Mouse (Mus musculus) liver, adult 2 months (tissue): ENCODE measurements around the gene Pik3r6. TPM values are rescaled to one million over a fixed set of nuclear protein-coding genes. Genes with fewer than 3 reads are reported as not detected.

Source experiments
- DNase-seq: peaks from one replicate; pipeline ENCODE4 v3.0.0-alpha.2; 2011; ENCODE audit warnings: low read depth, low spot score; ENCODE audit errors: extremely low read depth
- H3K27ac ChIP-seq: fragments of 200-500 bp; replicated peaks from 2 replicates; pipeline ENCODE4 v1.5.1; 2012; ENCODE audit warnings: low read depth, mild to moderate bottlenecking, control low read depth, inconsistent platforms, low read length; ENCODE audit not compliant: insufficient read depth
- H3K27me3 ChIP-seq: fragments of 200-500 bp; 2 replicates; pipeline ENCODE4 v1.6.1; 2012; ENCODE audit warnings: mild to moderate bottlenecking, moderate library complexity, low read length, inconsistent platforms; ENCODE audit not compliant: control insufficient read depth, insufficient read depth
- H3K36me3 ChIP-seq: fragments of 200-500 bp; 2 replicates; pipeline ENCODE4 v1.6.1; 2012; ENCODE audit warnings: low read length, inconsistent platforms; ENCODE audit not compliant: control insufficient read depth, insufficient read depth
- H3K4me1 ChIP-seq: fragments of 200-500 bp; 2 replicates; pipeline ENCODE4 v1.6.1; 2011; ENCODE audit warnings: low read length; ENCODE audit not compliant: control insufficient read depth, insufficient read depth
- H3K4me3 ChIP-seq: fragments of 200-500 bp; 2 replicates; pipeline ENCODE4 v1.5.1; 2011; ENCODE audit warnings: low read depth, mild to moderate bottlenecking, control low read depth, low read length, moderate library complexity; ENCODE audit not compliant: insufficient read depth
- H3K79me2 ChIP-seq: fragments of 200-500 bp; 2 replicates; pipeline ENCODE4 v1.6.1; 2012; ENCODE audit warnings: inconsistent platforms, mild to moderate bottlenecking, low read length, moderate library complexity; ENCODE audit not compliant: control insufficient read depth, insufficient read depth
- H3K9ac ChIP-seq: fragments of 200-500 bp; 2 replicates; pipeline ENCODE4 v1.6.1; 2012; ENCODE audit warnings: low read depth, mild to moderate bottlenecking, control low read depth, inconsistent platforms, low read length
- CTCF ChIP-seq: fragments of 200-500 bp; IDR thresholded peaks from 2 replicates; pipeline ENCODE4 v1.5.1; 2011; ENCODE audit warnings: low read depth, low read length, control low read depth
- POLR2A ChIP-seq: fragments of 200-500 bp; IDR thresholded peaks from 2 replicates; pipeline ENCODE4 v1.6.1; 2011; ENCODE audit warnings: low read length, control low read depth; ENCODE audit not compliant: insufficient read depth; ENCODE audit errors: extremely low read depth
- WGBS: fragments of 180-500 bp; shearing (Covaris S2); methylation state at CpG from one replicate; pipeline ENCODE4 v1.1.7; 2018; 5-methylcytosine and 5-hydroxymethylcytosine counted together
- polyA plus RNA-seq: library from polyadenylated mRNA; depleted of rRNA; stranded (reverse); fragments of >200 nt; gene quantifications from 2 replicates; pipeline ENCODE4 v1.2.3, GENCODE M21; 2012
- total RNA-seq: library from RNA; depleted of rRNA; stranded (reverse); fragments of >200 nt; gene quantifications from 2 replicates; pipeline ENCODE4 v1.2.3, GENCODE M21; 2014

The Pik3r6 gene
- total and polyA plus RNA-seq, 2 experiments, result 0.73 to 0.74 TPM

DNA sequence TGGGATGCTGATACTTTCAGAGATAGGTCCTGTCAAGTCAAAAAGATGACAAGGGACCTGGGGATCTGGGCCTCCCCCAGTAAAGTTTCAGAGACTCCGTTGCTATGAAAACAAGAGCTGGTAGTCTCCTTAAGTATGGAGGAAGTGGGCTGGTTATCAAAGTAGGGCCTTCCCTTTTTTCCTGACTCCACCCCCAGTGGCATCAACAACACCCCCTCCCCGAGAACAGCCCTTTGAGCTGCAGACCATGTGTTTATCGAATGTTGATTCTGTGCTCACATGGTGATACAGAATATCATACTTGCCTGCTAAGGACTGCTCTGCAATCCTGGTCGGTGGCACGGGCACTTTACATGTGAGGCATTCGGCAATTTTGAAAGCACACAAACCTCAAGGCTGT is 19.6 kb upstream of the Pik3r6 start:
- H3K79me2 ChIP-seq, result no peaks in the 10 kb centered on the region
- no peaks in the 10 kb centered on the region for H3K4me1 ChIP-seq
- H3K9ac ChIP-seq, result no peak overlapping the region
- H3K27me3 ChIP-seq, result no peaks in the 10 kb centered on the region
- TF ChIP-seq POLR2A (no peak), CTCF (no peak)
- H3K4me3 ChIP-seq, result no peak overlapping the region
- H3K27ac ChIP-seq, result no peak overlapping the region
- DNase-seq, result no peak
- 62% methylated on average over 6 of the region's 6 CpGs for WGBS
- H3K36me3 ChIP-seq, result no peaks in the 10 kb centered on the region

DNA sequence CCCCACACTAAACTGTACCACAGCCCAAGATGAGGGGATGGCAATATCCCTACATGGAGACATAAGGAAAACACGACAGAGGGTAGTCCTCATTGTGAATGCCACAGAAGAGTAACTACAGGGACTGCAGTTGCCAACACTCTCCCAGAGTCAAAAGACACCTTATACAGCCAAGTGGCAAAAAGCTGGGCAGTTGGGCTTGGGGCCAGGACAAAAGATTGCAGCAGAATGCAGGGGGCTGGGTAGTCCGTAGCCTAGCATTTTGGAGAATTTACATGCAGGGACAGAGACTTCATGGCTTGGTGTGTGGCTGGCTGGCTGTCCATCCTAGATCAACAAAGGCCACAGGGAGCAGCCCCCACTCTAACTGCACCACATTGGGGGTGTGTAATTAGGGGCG is 18.4 kb upstream of the Pik3r6 start:
- no peak overlapping the region for H3K9ac ChIP-seq
- H3K79me2 ChIP-seq, result no peaks in the 10 kb centered on the region
- H3K4me1 ChIP-seq, result no peaks in the 10 kb centered on the region
- TF ChIP-seq POLR2A (no peak), CTCF (no peak)
- H3K27me3 ChIP-seq, result no peaks in the 10 kb centered on the region
- H3K36me3 ChIP-seq, result no peaks in the 10 kb centered on the region
- no peak overlapping the region for H3K27ac ChIP-seq
- H3K4me3 ChIP-seq, result no peak overlapping the region
- no peak for DNase-seq
- 84% methylated on average over 3 of the region's 3 CpGs for WGBS

DNA sequence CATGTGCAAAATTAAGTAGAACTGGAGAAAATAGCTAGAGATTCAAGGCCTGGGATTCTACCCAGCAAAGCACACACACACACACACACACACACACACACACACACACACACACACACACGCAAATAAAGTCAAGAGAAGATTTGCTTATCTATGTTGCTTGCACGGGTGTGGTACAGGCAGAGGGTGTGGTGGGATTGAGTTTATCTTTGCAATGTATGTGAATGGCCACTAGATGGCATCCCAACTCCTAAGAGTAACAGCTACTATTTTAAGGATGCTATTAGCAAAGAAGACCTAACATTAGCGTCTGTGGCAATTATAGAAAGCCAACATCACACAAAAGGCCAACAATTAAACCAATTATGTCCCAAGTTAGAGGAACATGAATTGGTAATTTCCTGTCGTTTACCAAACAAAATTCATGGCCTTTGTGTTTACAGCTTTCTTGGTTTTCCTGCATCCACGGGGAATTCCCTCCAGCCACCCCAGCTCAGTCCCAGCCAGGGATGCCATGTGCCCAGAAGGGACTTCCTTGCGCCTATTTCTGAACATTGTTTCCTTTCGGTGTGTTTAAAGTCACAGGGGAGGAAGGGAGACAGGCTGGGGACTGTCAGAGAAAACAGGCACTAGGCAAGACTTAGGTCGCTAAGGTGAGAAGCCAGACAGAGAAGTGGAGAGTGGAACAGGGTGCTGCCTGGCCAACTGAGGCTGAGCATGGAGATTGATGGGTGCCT is 17.4 kb upstream of the Pik3r6 start:
- H3K4me3 ChIP-seq, result no peak overlapping the region
- TF ChIP-seq CTCF, result peak; percentile 66
- no peak for TF ChIP-seq POLR2A
- H3K27ac ChIP-seq, result no peak overlapping the region
- no peaks in the 10 kb centered on the region for H3K27me3 ChIP-seq
- no peak overlapping the region for H3K9ac ChIP-seq
- WGBS, result 28% methylated on average over 8 of the region's 8 CpGs
- H3K79me2 ChIP-seq, result no peaks in the 10 kb centered on the region
- no peaks in the 10 kb centered on the region for H3K36me3 ChIP-seq
- peak; percentile 36 for DNase-seq
- no peaks in the 10 kb centered on the region for H3K4me1 ChIP-seq

DNA sequence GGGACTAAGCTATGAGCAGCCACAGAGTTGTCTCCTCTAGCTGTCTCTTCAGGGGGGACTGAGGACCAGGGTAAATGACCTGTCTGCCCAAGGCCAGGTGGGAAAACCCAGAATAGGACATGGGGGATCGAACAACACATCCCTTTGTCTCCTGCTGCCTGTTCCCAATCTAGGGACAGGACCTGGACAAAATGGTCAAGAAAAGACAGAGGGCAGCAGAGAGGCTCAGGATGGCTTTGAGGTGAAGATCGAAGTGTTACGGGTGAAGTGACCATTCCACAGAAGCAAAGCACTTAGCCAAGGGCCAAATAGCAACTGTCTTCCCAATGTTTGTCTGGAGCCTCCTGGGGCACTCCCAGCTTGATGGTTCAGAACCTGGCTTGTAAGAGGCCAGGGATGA is 16.7 kb upstream of the Pik3r6 start:
- H3K36me3 ChIP-seq, result no peaks in the 10 kb centered on the region
- H3K4me3 ChIP-seq, result no peak overlapping the region
- DNase-seq, result no peak
- no peak overlapping the region for H3K9ac ChIP-seq
- no peaks in the 10 kb centered on the region for H3K27me3 ChIP-seq
- TF ChIP-seq POLR2A (no peak), CTCF (no peak)
- no peaks in the 10 kb centered on the region for H3K4me1 ChIP-seq
- WGBS, result 93% methylated on average over 3 of the region's 3 CpGs
- H3K27ac ChIP-seq, result no peak overlapping the region
- H3K79me2 ChIP-seq, result no peaks in the 10 kb centered on the region

DNA sequence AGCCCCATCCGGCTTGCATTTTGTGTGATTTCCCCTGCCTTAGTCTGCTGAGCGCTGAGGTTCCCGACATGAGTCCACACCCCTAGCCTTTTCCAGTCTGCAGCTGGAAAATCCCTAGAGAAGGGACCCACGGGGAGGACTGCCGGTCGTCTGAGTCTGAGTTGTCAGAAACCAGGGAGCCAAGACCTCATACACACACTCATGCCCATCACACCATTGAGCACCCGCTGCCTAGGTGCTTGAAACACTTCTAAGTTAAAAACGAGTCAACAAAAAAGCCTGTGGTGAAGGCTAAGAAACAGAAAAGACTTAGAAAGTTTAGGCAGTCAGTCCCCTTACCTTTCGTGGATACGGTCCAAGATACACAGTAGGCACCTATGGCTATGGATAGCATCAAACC is 15.1 kb upstream of the Pik3r6 start:
- H3K36me3 ChIP-seq, result no peaks in the 10 kb centered on the region
- H3K79me2 ChIP-seq, result no peaks in the 10 kb centered on the region
- H3K9ac ChIP-seq, result no peak overlapping the region
- H3K4me3 ChIP-seq, result no peak overlapping the region
- no peaks in the 10 kb centered on the region for H3K4me1 ChIP-seq
- TF ChIP-seq CTCF (no peak), POLR2A (no peak)
- DNase-seq, result no peak
- no peak overlapping the region for H3K27ac ChIP-seq
- WGBS, result 90% methylated on average over 10 of the region's 10 CpGs
- no peaks in the 10 kb centered on the region for H3K27me3 ChIP-seq

DNA sequence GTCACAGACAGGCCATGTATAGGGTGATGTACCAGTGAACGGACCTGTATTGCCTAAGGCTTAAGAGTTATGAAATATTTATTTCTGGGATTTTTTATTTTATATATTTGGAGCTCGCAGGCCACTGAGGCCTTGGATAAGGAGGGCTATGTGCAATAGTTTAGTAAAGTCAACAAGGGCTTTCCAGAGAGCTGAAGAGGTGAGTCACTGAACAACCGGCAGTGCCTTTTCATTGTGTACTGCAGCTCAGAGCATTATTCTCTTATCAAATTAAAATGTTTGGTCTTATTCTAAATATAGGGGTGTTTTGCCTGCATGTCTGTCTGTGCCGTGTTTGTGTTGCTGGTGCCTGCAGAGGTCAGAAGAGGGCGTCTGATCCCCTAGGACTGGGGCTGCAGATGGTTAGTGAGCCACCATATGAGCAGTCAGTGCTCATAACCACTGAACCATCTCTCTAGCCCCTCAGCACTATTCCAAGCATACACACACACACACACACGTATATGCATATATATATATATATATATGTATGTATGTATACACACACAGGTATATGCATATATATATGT is 14.5 kb upstream of the Pik3r6 start:
- H3K9ac ChIP-seq, result no peak overlapping the region
- no peak for TF ChIP-seq CTCF
- TF ChIP-seq POLR2A, result no peak
- H3K4me1 ChIP-seq, result no peaks in the 10 kb centered on the region
- H3K4me3 ChIP-seq, result no peak overlapping the region
- WGBS, result 55% methylated on average over 6 of the region's 6 CpGs
- no peaks in the 10 kb centered on the region for H3K79me2 ChIP-seq
- no peaks in the 10 kb centered on the region for H3K36me3 ChIP-seq
- H3K27ac ChIP-seq, result no peak overlapping the region
- no peak for DNase-seq
- no peaks in the 10 kb centered on the region for H3K27me3 ChIP-seq
